Mouse (Mus musculus): ENCODE measurements around the gene Prdm2. TPM values are rescaled to one million over a fixed set of nuclear protein-coding genes. Genes with fewer than 3 reads are reported as not detected.

The Prdm2 gene
- polyA plus RNA-seq, 1 experiment from 2014 or later = 18.6 TPM

DNA sequence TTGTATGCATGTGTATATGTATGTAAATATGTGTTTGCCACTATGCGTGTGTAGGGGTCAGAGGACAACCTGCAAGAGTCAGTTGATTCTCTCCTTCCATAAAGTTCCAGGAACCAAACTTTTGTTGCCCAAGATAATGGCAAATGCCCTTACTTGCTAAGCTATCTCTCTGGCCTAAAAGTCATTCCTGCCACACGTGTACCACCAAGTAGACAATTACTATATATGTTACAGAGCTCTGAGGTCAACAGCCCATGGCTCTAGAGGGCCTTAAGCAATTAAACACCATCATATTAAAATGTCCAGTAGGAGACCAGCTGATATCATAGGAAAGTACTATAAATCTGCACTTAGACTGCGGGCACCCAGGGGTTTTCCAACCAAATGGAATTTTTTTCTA is 10.1 kb downstream of the Prdm2 start:
- H3K4me1 ChIP-seq = no peaks in the 10 kb centered on the region

GRCm38 (mm10) chr4:143198371-143198770 is 14.4 kb downstream of the Prdm2 start:
- Histone ChIP-seq H3K27ac (no peak overlapping the region), H3K9me3 (replicated peaks) (no peaks in the 10 kb centered on the region), H3K9ac (no peak overlapping the region), H3K36me3 (ENCODE audit: poor library complexity, severe bottlenecking) (no peaks in the 10 kb centered on the region), H3K4me2 (no peak overlapping the region), H3K27me3 (no peaks in the 10 kb centered on the region), H3K4me1 (no peaks in the 10 kb centered on the region), H3K4me3 (no peak overlapping the region)
- WGBS = 89% methylated on average over 3 of the region's 3 CpGs
- ATAC-seq = no peak

More for the DNA sequence above, 10.1 kb downstream of the Prdm2 start:
- H3K27me3 ChIP-seq = no peaks in the 10 kb centered on the region
- 83% methylated on average over 3 of the region's 3 CpGs for WGBS
- no peak overlapping the region for H3K27ac ChIP-seq
- no peak for ATAC-seq
- no peak overlapping the region for H3K9ac ChIP-seq
- no peaks in the 10 kb centered on the region for H3K9me3 ChIP-seq (replicated peaks)
- no peak overlapping the region for H3K4me3 ChIP-seq
- 0 out of 2 replicates have a peak, but pooled peaks cover 3% of the 10 kb centered on the region for H3K36me3 ChIP-seq (ENCODE audit: poor library complexity, severe bottlenecking)
- H3K4me2 ChIP-seq = no peak overlapping the region

DNA sequence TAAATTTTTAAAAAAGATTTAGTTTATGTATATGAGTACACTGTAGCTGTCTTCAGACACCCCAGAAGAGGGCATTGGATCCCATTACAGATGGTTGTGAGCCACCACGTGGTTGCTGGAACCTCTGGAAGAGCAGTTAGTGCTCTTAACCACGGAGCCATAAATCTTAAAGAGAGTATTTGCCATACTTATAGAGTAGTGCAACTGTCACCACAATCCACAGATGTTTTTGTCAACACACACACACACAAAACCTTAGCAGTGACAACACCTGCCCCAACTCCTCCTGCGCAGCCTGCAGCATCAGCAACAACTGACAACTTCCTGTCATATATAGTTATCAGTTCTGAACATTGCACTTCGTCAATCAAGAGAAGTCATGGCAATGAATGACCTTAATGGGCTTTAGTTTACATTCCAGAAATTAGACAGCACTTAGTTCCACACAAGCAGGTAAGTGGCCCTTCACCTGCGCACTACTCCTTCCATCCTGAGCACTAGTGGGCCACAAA is 14.9 kb downstream of the Prdm2 start:
- WGBS = 92% methylated on average over 5 of the region's 5 CpGs
- Histone ChIP-seq H3K36me3 (ENCODE audit: poor library complexity, severe bottlenecking) (no peaks in the 10 kb centered on the region), H3K4me2 (no peak overlapping the region), H3K27ac (no peak overlapping the region), H3K27me3 (no peaks in the 10 kb centered on the region), H3K4me3 (no peak overlapping the region), H3K4me1 (no peaks in the 10 kb centered on the region), H3K9me3 (replicated peaks) (no peaks in the 10 kb centered on the region), H3K9ac (no peak overlapping the region)
- no peak for ATAC-seq

GRCm38 (mm10) chr4:143194328-143194727 is 18.5 kb downstream of the Prdm2 start:
- H3K9ac ChIP-seq = no peak overlapping the region
- H3K4me2 ChIP-seq = no peak overlapping the region
- H3K9me3 ChIP-seq (replicated peaks) = no peaks in the 10 kb centered on the region
- no peaks in the 10 kb centered on the region for H3K4me1 ChIP-seq
- no peak overlapping the region for H3K4me3 ChIP-seq
- H3K27ac ChIP-seq = no peak overlapping the region
- no peak for ATAC-seq
- H3K27me3 ChIP-seq = no peaks in the 10 kb centered on the region
- 75% methylated on average over 5 of the region's 5 CpGs for WGBS
- no peaks in the 10 kb centered on the region for H3K36me3 ChIP-seq (ENCODE audit: poor library complexity, severe bottlenecking)

GRCm38 (mm10) chr4:143193164-143193563 is 19.6 kb downstream of the Prdm2 start:
- Histone ChIP-seq H3K4me3 (no peak overlapping the region), H3K4me1 (no peaks in the 10 kb centered on the region), H3K27ac (no peak overlapping the region), H3K27me3 (no peaks in the 10 kb centered on the region), H3K36me3 (ENCODE audit: poor library complexity, severe bottlenecking) (no peaks in the 10 kb centered on the region), H3K9ac (no peak overlapping the region), H3K9me3 (replicated peaks) (no peaks in the 10 kb centered on the region), H3K4me2 (no peak overlapping the region)
- ATAC-seq = no peak
- 71% methylated on average over 6 of the region's 6 CpGs for WGBS

DNA sequence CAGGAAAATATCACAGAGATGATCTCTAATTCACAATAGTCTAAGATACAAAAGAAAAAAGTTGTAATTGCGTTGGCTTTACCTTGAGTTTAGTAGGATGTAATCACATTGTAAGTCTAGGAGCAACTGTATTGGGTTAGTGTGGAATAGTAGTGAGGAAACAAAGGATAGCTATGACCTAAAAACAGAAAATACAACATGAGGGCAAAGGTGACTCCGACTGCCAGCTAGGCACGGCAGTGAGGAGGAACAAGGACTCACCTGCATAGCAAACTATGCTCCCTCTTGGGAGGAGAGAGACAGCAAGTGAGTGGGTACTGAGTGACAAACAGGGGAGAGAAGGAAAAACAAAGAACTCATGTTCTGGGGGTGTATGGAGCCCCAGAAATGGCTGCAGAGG is 21.0 kb downstream of the Prdm2 start:
- Histone ChIP-seq H3K4me2 (no peak overlapping the region), H3K36me3 (ENCODE audit: poor library complexity, severe bottlenecking) (0 out of 2 replicates have a peak, but pooled peaks cover 2% of the 10 kb centered on the region), H3K4me1 (no peaks in the 10 kb centered on the region), H3K9me3 (replicated peaks) (no peaks in the 10 kb centered on the region), H3K9ac (no peak overlapping the region), H3K27me3 (no peaks in the 10 kb centered on the region), H3K27ac (no peak overlapping the region), H3K4me3 (no peak overlapping the region)
- no peak for ATAC-seq
- WGBS = 80% methylated on average over 3 of the region's 3 CpGs

DNA sequence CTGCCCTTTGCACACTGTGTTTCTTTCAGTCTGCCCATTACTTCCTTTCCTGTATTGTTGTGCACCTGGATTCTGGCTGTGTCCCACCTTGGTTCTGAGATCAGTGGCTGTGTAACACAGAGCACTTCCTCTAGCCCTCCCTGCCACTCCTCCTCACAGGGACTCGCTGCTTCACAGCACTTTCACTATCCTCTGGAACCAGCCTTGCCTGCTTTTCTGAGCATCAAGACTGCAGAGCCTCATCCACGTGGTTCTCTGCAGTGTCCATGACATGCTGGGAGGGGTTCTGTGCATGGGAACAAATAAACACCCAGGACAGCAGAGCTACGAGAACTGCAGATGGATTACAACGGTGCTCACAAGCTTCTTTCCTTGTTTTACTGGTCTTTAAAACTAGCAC is 22.1 kb downstream of the Prdm2 start:
- H3K4me2 ChIP-seq = no peak overlapping the region
- no peaks in the 10 kb centered on the region for H3K27me3 ChIP-seq
- H3K4me3 ChIP-seq = no peak overlapping the region
- WGBS = 72% methylated on average over 4 of the region's 4 CpGs
- no peak overlapping the region for H3K9ac ChIP-seq
- no peaks in the 10 kb centered on the region for H3K9me3 ChIP-seq (replicated peaks)
- H3K27ac ChIP-seq = no peak overlapping the region
- H3K4me1 ChIP-seq = no peaks in the 10 kb centered on the region
- ATAC-seq = no peak
- H3K36me3 ChIP-seq (ENCODE audit: poor library complexity, severe bottlenecking) = 0 out of 2 replicates have a peak, but pooled peaks cover 5% of the 10 kb centered on the region

GRCm38 (mm10) chr4:143188571-143189191 is 24.1 kb downstream of the Prdm2 start:
- Histone ChIP-seq H3K4me1 (no peaks in the 10 kb centered on the region), H3K9me3 (replicated peaks) (no peaks in the 10 kb centered on the region), H3K4me2 (no peak overlapping the region), H3K27ac (no peak overlapping the region), H3K36me3 (ENCODE audit: poor library complexity, severe bottlenecking) (0 out of 2 replicates have a peak, but pooled peaks cover 5% of the 10 kb centered on the region), H3K27me3 (no peaks in the 10 kb centered on the region), H3K9ac (no peak overlapping the region), H3K4me3 (no peak overlapping the region)
- ATAC-seq = no peak
- 93% methylated on average over 5 of the region's 5 CpGs for WGBS

- ATAC-seq = no peak
- Histone ChIP-seq H3K27ac (no peak overlapping the region), H3K4me3 (no peak overlapping the region), H3K4me1 (no peaks in the 10 kb centered on the region), H3K9me3 (replicated peaks) (no peaks in the 10 kb centered on the region), H3K9ac (no peak overlapping the region), H3K36me3 (ENCODE audit: poor library complexity, severe bottlenecking) (0 out of 2 replicates have a peak, but pooled peaks cover 5% of the 10 kb centered on the region), H3K27me3 (no peaks in the 10 kb centered on the region), H3K4me2 (no peak overlapping the region)
These were observed 26.7 kb downstream of the Prdm2 start for GRCm38 (mm10) chr4:143186066-143186465.

DNA sequence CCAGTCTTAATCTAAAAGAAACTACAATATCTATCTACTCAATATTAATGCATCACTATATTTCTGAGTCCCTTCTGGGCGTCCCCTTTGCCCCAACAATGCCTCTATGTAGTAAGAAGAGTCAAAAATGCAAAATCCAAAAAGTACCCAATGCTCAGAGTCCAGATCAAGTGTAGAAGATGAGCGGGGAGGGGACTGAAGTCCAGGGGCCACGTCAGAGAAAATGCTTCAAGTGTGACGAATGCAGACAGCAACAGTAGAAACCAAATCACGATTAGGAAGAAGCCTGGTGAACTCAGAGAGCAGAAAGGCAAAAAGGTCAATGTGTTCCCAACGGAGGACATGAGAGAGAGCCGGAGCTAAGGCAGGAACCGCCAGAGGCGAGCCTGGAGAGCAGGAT is 27.3 kb downstream of the Prdm2 start:
- WGBS = 92% methylated on average over 9 of the region's 9 CpGs
- Histone ChIP-seq H3K9me3 (replicated peaks) (no peaks in the 10 kb centered on the region), H3K27ac (no peak overlapping the region), H3K4me2 (no peak overlapping the region), H3K4me3 (no peak overlapping the region), H3K9ac (no peak overlapping the region), H3K4me1 (no peaks in the 10 kb centered on the region), H3K36me3 (ENCODE audit: poor library complexity, severe bottlenecking) (peaks cover 10% of the 10 kb centered on the region; the same call in 1 of the 2 replicates), H3K27me3 (no peaks in the 10 kb centered on the region)
- no peak for ATAC-seq

- no peak overlapping the region for H3K9ac ChIP-seq
- no peak overlapping the region for H3K4me3 ChIP-seq
- H3K27ac ChIP-seq = no peak overlapping the region
- H3K27me3 ChIP-seq = no peaks in the 10 kb centered on the region
- no peaks in the 10 kb centered on the region for H3K4me1 ChIP-seq
- H3K36me3 ChIP-seq (ENCODE audit: poor library complexity, severe bottlenecking) = peaks cover 13% of the 10 kb centered on the region
- WGBS = 90% methylated on average over 6 of the region's 6 CpGs
- no peak for ATAC-seq
- H3K9me3 ChIP-seq (replicated peaks) = no peaks in the 10 kb centered on the region
- no peak overlapping the region for H3K4me2 ChIP-seq
These were observed 29.7 kb downstream of the Prdm2 start for GRCm38 (mm10) chr4:143183141-143183540.

DNA sequence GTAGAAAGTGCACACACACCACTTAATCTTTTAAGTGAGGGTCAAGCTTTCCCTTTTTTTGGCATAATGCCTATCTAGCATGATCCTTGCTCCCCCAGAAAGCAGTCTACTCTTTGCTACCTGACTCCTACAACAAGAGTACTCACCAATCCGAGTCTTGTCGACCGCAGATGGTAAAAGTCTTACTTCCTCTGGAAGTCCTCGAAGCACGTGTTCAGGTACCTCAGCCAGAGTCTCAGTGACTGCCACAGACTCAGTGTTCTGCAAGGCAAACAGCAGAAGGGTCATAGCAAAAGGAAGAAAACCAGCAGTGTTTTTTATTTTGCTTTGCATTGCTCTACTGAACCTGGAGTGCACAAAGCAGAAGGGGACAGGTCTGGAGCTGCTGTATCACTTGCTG is 32.1 kb downstream of the Prdm2 start:
- H3K27ac ChIP-seq = no peak overlapping the region
- no peak overlapping the region for H3K9ac ChIP-seq
- H3K36me3 ChIP-seq (ENCODE audit: poor library complexity, severe bottlenecking) = peaks cover 7% of the 10 kb centered on the region
- H3K9me3 ChIP-seq (replicated peaks) = no peaks in the 10 kb centered on the region
- H3K4me3 ChIP-seq = no peak overlapping the region
- no peak overlapping the region for H3K4me2 ChIP-seq
- no peaks in the 10 kb centered on the region for H3K27me3 ChIP-seq
- 96% methylated on average over 5 of the region's 5 CpGs for WGBS
- no peaks in the 10 kb centered on the region for H3K4me1 ChIP-seq
- ATAC-seq = no peak
